Mouse (Mus musculus): Measurements from ENCODE around the gene Tlx1.

Gene Tlx1

DNA sequence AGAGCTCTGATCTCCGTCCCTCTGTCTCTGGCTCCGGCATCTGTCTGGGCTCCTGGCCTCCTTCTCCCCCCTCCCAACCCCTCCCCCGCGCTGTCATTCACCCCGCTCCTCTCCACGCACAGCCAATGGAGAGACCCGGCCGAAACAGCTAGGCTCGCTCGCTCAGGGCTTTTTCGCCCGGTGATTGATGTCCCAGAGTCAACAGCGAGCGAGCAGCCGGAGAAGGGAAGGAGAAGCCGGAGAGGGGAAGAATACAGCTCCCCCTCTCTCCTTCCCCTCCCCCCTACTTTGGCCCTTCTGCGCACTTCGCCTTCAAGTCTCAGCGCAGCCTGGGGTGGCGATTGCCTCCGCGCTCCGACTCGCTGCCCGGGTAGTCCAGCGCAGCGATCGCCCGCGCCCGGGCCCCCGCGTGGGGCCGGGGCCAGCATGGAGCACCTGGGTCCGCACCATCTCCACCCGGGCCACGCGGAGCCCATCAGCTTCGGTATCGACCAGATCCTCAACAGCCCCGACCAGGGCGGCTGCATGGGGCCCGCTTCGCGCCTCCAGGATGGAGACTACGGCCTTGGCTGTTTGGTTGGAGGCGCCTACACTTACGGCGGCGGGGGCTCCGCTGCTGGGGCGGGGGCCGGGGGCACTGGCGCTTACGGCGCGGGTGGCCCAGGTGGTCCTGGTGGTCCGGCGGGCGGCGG is at the start of gene Tlx1:
Tlx1 (plus strand) TSS at position 191 of the 692 bp plus-strand sequence.
- DNase-seq (ENCODE audit: extremely low read depth, insufficient read length, low spot score), result no peak

GRCm38 (mm10) chr19:45105591-45105990 is 44.9 kb upstream of the Tlx1 start:
- DNase-seq (ENCODE audit: extremely low read depth, insufficient read length, low spot score), result no peak

DNA sequence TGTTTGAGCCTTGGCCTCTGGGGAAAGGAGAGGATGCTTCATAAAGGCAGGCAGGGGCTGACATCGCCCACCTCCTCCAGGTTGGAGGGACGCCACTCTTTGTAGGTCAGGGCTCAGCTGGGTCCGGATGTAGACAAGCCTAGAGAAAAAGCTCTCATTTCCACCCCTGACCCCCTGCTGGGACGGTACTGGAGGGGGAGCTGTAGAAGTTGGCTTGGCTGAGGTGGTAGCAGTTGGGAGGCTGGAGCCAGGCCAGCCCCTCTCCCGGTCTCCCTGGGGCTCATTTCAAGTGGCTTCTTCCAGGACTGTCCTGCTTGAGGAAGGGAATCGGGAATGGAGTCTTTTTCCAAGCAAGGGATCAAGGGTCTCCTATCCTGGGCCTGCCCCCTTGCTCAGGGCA is 43.8 kb upstream of the Tlx1 start:
- DNase-seq (ENCODE audit: extremely low read depth, insufficient read length, low spot score), result no peak

- DNase-seq (ENCODE audit: extremely low read depth, insufficient read length, low spot score), result no peak
Measured at GRCm38 (mm10) chr19:45110681-45111080, 39.8 kb upstream of the Tlx1 start.

DNA sequence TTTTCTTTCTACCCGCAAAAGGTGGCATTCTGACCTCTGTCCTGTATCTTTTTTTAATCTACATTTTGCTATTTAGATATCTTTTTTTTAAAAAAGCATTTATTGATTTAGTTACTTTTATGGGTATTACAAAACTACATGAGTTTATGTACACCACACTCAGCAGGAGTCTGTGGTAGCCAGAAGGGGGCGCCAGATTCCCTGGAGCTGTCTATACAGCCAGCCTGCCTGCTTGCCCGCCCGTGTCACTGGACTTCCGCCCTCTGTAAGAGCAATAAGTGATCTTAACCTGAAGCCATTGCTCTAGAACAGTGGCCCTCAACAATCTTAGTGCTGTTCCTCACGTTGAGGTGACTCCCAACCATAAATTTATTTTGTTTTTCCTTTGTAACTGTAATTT is 38.0 kb upstream of the Tlx1 start:
- no peak for DNase-seq (ENCODE audit: extremely low read depth, insufficient read length, low spot score)

DNA sequence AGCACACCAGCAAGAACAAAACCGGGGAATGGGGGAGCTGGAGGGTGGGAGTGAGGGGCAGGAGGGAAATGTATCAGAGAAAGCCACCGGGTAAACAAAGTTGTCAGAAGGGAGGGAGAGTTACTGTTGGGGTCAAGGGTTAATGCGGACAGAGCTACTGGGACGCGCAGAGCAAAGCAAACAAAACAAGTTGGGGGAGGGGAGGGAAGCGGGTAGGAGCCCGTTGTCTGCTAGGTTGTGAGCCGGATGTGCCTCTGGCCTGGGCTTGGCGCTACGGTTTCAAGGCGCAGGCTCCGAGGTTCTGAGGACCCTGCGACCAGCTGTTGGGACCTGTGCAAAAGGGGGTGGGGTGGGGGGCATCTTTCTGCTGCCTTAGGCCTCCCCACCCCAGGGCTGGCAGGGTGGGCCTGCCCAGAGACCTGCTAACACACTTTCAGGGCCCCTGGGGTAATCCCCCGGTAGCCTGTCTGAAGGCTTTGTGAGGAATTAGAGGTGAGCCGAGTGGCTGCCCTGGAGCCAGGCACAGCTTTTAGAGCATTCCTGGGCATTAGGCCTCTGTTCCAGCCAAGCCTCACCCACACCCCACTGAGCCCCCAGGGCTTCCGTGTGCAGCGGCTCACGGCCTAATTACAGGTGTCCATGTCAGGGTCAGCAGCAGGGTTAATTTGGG is 36.6 kb upstream of the Tlx1 start:
- no peak for DNase-seq (ENCODE audit: extremely low read depth, insufficient read length, low spot score)

GRCm38 (mm10) chr19:45114772-45115171 is 35.7 kb upstream of the Tlx1 start:
- no peak for DNase-seq (ENCODE audit: extremely low read depth, insufficient read length, low spot score)

- no peak for DNase-seq (ENCODE audit: extremely low read depth, insufficient read length, low spot score)
Measured at GRCm38 (mm10) chr19:45116798-45117197, 33.7 kb upstream of the Tlx1 start.

DNA sequence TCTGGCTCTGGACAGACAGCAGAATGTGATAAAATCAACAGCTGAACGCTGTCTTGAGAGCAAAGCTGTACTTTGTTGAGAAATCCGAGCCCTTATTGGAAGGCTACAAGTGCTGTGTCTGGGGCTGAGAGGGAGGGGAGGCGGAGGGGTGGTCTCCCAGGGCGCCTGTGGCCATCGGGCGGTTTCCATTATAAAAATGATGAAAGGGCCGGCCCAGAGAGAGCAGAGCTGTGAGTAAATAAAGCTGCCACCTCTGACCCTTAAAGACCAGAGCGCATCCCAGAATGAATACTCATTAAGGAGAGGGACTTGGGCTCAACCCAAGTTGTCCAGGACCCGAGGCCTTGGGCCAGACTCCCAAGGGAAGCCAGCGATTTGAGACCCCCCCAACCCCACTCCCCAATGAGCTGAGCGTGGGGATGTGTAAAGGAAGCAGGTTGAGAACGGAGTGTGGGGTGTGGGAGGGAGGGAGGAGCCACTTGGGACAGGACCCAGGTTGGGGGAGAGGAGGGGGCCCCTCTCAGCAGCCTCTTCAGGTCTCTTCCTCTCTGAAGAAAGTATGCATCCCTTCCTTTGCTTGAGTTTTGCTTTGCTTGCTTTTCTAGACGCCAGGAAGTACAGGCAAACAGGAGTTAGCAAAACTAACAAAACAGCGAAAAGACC is 18.4 kb upstream of the Tlx1 start:
- DNase-seq (ENCODE audit: extremely low read depth, insufficient read length, low spot score), result no peak

GRCm38 (mm10) chr19:45142531-45142930 is 7.9 kb upstream of the Tlx1 start:
- DNase-seq (ENCODE audit: extremely low read depth, insufficient read length, low spot score), result no peak

DNA sequence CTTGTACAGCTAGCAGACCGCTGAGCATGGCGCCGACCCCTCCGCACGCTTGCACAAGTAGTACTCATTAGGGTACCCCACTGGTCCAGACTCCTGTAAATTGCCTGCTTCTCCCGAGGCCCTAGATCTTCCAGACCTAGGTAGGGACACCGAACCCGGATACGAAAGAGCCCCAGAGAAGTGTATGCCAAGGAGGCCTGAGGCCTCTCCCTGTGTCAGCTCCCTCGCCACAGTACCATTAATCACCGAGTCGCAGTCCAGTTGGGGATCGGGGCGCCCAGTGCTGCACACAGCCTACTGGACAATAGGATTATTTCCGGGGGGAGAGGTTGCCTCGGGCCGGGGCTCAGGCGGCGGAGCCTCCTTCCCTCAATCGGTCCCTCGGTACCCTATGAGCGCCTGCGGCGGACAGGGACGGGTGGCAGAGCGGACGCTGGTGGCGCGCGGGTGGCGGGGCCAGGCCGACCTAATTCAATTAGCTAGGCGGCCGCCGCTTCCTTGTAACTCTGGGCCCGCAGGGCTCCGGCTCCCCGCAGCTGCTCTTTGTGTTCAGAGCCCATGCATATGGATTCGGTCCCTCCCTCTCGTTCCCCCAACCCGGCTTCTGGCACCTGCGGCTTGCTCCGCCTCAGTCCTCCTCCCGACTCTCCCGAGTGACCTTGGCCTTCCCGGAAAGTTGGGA is 7.1 kb upstream of the Tlx1 start:
- DNase-seq (ENCODE audit: extremely low read depth, insufficient read length, low spot score), result no peak

- no peak for DNase-seq (ENCODE audit: extremely low read depth, insufficient read length, low spot score)
Measured at GRCm38 (mm10) chr19:45147071-45147470, 3.4 kb upstream of the Tlx1 start.

DNA sequence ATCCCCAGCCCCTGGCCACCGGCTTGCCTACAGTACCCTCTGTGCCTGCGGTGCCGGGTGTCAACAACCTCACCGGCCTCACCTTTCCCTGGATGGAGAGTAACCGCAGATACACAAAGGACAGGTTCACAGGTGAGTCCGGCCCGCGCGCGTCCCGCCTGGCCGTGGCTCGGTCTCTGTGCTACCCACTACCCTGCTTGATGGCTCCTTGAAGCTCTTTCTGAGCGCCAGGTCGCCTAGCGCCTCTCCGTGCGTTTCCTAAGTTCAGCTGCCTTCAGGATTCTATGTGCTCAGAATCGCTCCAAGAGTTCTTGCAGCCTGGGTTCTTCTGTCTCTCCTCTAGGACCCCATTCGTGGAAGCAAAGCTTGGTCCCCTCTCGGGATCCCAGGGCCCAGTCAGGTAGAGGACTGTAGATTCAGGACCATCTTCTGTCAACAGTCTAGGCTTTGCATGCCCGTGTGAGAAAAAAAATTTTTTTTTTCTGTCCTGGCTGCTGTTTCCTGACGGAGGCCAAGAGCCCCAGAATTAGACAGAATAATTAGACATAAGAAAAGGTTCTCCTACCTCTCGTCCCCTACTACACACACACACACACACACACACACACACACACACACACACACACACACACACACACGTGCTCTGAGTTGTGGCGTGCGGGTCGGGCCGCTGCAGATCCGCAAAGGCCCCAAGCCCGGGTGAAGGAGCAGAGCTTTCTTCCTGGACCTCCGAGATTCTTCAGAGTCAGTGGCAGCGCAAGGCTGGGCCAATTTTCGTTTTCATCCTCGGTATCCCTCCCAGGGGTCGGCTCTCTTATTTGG is 1.1 kb downstream of the Tlx1 start:
- DNase-seq (ENCODE audit: extremely low read depth, insufficient read length, low spot score), result peak; percentile 37

DNA sequence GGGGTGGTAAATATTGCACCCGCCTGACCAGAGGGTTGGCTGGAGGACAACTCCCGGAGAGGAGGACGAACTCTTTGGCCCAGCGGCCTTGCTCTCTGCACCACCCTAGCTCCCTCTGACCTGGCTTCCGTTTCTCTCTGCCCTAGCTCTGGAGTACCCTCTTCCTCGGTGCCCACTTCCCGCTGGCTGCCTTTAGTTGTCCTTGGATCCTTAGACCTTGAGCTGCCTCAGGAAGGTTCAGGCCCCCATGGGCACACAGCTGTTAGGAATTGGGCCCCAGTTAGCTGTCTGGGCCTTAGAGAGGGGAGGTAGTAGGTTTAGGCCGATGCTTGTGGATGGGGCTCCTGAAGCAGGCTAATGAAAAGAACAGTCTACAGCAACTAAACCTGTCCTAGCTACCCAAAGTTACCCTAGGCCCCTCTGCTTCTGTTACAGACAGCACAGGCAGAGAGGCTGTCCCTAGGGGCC is 1.7 kb downstream of the Tlx1 start:
- peak; percentile 32 for DNase-seq (ENCODE audit: extremely low read depth, insufficient read length, low spot score)

DNA sequence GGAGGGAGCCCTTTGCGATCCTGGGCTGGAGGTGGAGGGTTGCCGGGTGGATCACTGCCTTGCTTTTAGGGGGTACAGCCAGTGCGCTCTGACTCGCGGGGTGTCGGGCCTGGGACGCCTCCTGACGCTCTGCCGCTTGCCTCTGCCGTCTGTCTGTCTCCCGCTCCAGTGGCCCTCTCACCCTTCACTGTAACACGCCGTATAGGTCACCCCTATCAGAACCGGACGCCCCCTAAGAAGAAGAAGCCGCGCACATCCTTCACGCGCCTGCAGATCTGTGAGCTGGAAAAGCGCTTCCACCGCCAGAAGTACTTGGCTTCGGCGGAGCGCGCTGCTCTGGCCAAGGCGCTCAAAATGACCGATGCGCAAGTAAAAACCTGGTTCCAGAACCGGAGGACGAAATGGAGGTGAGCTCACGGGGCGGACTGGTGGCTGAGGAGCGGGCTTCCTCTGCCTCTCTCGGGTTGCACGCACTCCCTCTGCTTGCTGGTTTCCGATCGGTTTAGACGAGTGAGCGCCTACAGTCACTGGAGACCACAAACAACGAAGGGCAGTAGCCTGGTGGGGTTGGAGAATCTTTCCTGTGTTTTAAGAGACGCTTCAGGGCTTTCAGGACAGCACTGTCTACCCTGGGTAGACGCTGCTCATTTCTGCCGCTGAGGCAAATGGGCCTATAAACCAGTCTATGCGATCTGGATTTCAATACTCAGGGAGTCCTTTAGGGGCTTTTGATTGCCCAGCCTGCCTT is 3.0 kb downstream of the Tlx1 start:
- no peak for DNase-seq (ENCODE audit: extremely low read depth, insufficient read length, low spot score)

GRCm38 (mm10) chr19:45154059-45154386 is 3.5 kb downstream of the Tlx1 start:
- no peak for DNase-seq (ENCODE audit: extremely low read depth, insufficient read length, low spot score)

DNA sequence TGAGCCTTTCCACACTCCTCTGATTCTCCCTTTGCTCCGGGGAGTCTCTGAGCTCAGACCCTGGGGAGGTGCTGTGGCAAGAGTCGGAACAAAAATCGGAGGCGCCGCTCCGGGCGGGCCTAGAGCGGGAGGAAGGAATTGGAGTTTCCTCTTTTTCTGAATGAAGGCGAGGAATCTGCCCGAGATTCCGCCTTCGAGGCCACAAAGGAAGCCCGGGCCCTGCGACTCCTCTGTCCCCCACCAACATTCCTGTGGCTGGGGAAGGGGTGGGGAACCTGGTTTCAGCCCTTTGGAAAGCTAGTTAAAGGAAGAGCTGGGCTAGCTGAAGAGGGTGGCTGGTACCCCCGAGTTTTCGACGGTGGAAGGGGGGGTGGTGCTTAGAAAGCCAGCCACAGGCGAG is 4.0 kb downstream of the Tlx1 start:
- no peak for DNase-seq (ENCODE audit: extremely low read depth, insufficient read length, low spot score)

DNA sequence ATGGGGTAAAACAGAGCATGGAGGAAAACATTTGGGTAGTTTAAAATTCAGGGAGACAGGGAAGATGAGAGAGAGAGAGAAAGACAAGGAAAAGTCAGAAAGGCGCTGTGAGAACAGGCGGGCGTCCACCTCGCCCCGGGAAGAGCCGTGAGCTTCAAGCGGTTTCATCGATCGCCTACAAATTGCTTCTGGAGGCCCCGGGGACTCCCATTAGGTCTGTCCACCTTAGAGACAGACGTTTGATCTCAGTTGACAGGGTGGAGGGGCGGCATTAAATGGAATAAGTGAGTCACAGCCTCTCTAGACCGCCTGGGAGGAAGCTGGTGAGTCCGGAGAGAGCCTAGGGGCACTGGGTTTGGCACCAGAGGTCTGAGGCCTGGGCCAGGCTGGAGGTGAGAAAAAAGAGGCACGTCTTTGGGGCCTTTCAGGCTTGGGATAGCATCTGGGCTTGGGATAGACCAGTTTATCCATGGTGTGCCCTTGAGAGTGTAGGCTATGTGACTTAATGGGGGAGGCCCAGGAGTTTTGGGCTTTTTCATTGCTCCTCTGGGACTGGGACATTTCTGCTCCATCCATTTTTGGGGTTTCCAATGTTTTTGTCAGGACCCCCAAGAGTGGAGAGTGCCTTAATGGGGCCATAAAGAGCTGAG is 4.8 kb downstream of the Tlx1 start:
- DNase-seq (ENCODE audit: extremely low read depth, insufficient read length, low spot score), result no peak

- DNase-seq (ENCODE audit: extremely low read depth, insufficient read length, low spot score), result no peak
Measured at GRCm38 (mm10) chr19:45155791-45156186, 5.3 kb downstream of the Tlx1 start.

Data from 3134 (cell line).